Mouse (Mus musculus): Measurements from ENCODE around the gene Bbc3.
"Not testable (repeated sequence)": the region's sequence is repeated elsewhere in the genome, so short reads cannot be mapped to it uniquely, and the experiment has no call there.

Bbc3 gene

GRCm38 (mm10) chr7:16308093-16308492 is at the start of gene Bbc3:
Bbc3 (plus strand) TSS chr7:16308393.
- DNase-seq = not testable (repeated sequence)

GRCm38 (mm10) chr7:16259110-16259590 is 49.0 kb upstream of the Bbc3 start, which contains the start of gene C5ar1:
C5ar1 (minus strand) TSS chr7:16259540.
- peak; percentile 98 for DNase-seq

GRCm38 (mm10) chr7:16261097-16261496 is 47.1 kb upstream of the Bbc3 start:
- peak; percentile 84 for DNase-seq

- peak; percentile 90 for DNase-seq
Measured at GRCm38 (mm10) chr7:16263015-16263787, 45.0 kb upstream of the Bbc3 start.

GRCm38 (mm10) chr7:16263843-16264242 is 44.4 kb upstream of the Bbc3 start:
- peak; percentile 84 for DNase-seq

GRCm38 (mm10) chr7:16265856-16266255 is 42.3 kb upstream of the Bbc3 start:
- DNase-seq = peak; percentile 76

GRCm38 (mm10) chr7:16266593-16266992 is 41.6 kb upstream of the Bbc3 start:
- peak; percentile 72 for DNase-seq

GRCm38 (mm10) chr7:16271139-16271538 is 37.1 kb upstream of the Bbc3 start:
- DNase-seq = peak; percentile 88

- DNase-seq = no peak
Measured at GRCm38 (mm10) chr7:16272681-16273080, 35.5 kb upstream of the Bbc3 start.

GRCm38 (mm10) chr7:16273081-16273765 is 35.0 kb upstream of the Bbc3 start, which contains the start of gene Inafm1:
Inafm1 (minus strand) TSS chr7:16273617.
- peak; percentile 99 for DNase-seq

- DNase-seq = no peak
Measured at GRCm38 (mm10) chr7:16273766-16274140, 34.4 kb upstream of the Bbc3 start.

GRCm38 (mm10) chr7:16274922-16275890 is 33.0 kb upstream of the Bbc3 start:
- DNase-seq = peak; percentile 91

GRCm38 (mm10) chr7:16280721-16281120 is 27.5 kb upstream of the Bbc3 start:
- DNase-seq = peak; percentile 93

- DNase-seq = peak; percentile 92
Measured at GRCm38 (mm10) chr7:16282334-16282733, 25.9 kb upstream of the Bbc3 start.

GRCm38 (mm10) chr7:16284001-16284400 is 24.2 kb upstream of the Bbc3 start:
- DNase-seq = peak; percentile 92

- no peak for DNase-seq
Measured at GRCm38 (mm10) chr7:16284904-16285303, 23.3 kb upstream of the Bbc3 start.

GRCm38 (mm10) chr7:16285450-16286025 is 22.7 kb upstream of the Bbc3 start:
- no peak for DNase-seq

- peak; percentile 100 for DNase-seq
Measured at GRCm38 (mm10) chr7:16286026-16286961, 21.9 kb upstream of the Bbc3 start, which contains the start of gene Ccdc9. Ccdc9 (minus strand) TSS chr7:16286795.

GRCm38 (mm10) chr7:16287016-16287415 is 21.2 kb upstream of the Bbc3 start:
- DNase-seq = no peak

- no peak for DNase-seq
Measured at GRCm38 (mm10) chr7:16287791-16288190, 20.4 kb upstream of the Bbc3 start.

- DNase-seq = peak; percentile 88
Measured at GRCm38 (mm10) chr7:16294346-16294745, 13.8 kb upstream of the Bbc3 start.

Measured in heart, adult 11 months (tissue).